Mouse (Mus musculus) limb, embryonic 10.5 days (tissue): ENCODE measurements at regions not wholly inside any gene's neighbourhood (a gene's known extent, or its start where the extent isn't known, plus 50 kb on each side); places are given as distances from the start of the nearest gene placed in this dataset.
A peak's percentile ranks its signal among the peaks of the same experiment; 100 is the strongest.

ENCODE experiments used
- DNase-seq: peaks from one replicate; pipeline ENCODE4 v3.0.0-alpha.2; 2017; ENCODE audit warnings: low spot score
- H3K27ac ChIP-seq: fragments of 300-500 bp; sonication (generic); 2 replicates; pipeline ENCODE4 v1.5.1; 2016; ENCODE audit warnings: mild to moderate bottlenecking
- H3K27me3 ChIP-seq: fragments of 300-500 bp; sonication (generic); 2 replicates; pipeline ENCODE4 v1.6.1; 2016; ENCODE audit warnings: low read depth, mild to moderate bottlenecking; ENCODE audit not compliant: poor library complexity, severe bottlenecking
- H3K36me3 ChIP-seq: fragments of 300-500 bp; sonication (generic); 2 replicates; pipeline ENCODE4 v1.6.1; 2016; ENCODE audit warnings: mild to moderate bottlenecking, moderate library complexity
- H3K4me1 ChIP-seq: fragments of 300-500 bp; sonication (generic); 2 replicates; pipeline ENCODE4 v1.6.1; 2016
- H3K4me3 ChIP-seq: fragments of 300-500 bp; sonication (generic); 2 replicates; pipeline ENCODE4 v1.5.1; 2016; ENCODE audit warnings: mild to moderate bottlenecking, moderate library complexity
- H3K9me3 ChIP-seq: fragments of 300-500 bp; sonication (generic); replicated peaks from 2 replicates; pipeline ENCODE4 v1.6.1; 2016; ENCODE audit warnings: mild to moderate bottlenecking
- WGBS: fragments of 180-500 bp; shearing (Covaris S2); methylation state at CpG from one replicate; pipeline ENCODE4 v1.1.7; 2016; 5-methylcytosine and 5-hydroxymethylcytosine counted together

DNA sequence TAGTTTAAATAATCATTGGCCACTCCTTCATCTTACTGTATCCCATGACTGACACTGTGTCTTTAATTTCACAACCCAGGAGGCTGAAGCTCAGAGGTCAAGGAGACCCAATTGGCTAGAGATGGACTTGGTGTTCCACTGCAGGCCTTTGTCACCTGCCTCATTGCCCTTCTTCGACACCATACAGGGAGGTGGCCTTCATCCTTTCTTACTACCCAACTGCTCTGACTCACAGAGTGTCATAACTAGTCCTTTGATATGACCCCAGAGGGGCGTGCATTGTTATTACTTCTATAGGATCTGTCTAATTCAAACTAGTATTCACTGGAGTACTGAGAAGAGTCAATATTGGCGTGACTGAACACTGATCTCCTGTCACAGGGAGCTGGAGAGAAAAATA is 236.2 kb upstream of the Ankrd55 start:
- no peak for DNase-seq
- Histone ChIP-seq H3K36me3 (no peaks in the 10 kb centered on the region), H3K27me3 (no peaks in the 10 kb centered on the region), H3K27ac (no peak overlapping the region), H3K4me3 (no peak overlapping the region), H3K9me3 (no peaks in the 10 kb centered on the region), H3K4me1 (no peaks in the 10 kb centered on the region)
- 93% methylated on average over 3 of the region's 3 CpGs for WGBS

- Histone ChIP-seq H3K27ac (no peak overlapping the region), H3K4me3 (no peak overlapping the region), H3K4me1 (no peaks in the 10 kb centered on the region), H3K9me3 (no peaks in the 10 kb centered on the region), H3K36me3 (no peaks in the 10 kb centered on the region), H3K27me3 (no peaks in the 10 kb centered on the region)
- no peak for DNase-seq
- 94% methylated on average over 3 of the region's 3 CpGs for WGBS
Observed at GRCm38 (mm10) chr13:112052456-112052855, 235.8 kb upstream of the Ankrd55 start.

GRCm38 (mm10) chr13:112054879-112055371 is 233.3 kb upstream of the Ankrd55 start:
- Histone ChIP-seq H3K9me3 (no peaks in the 10 kb centered on the region), H3K36me3 (no peaks in the 10 kb centered on the region), H3K27ac (no peak overlapping the region), H3K4me3 (no peak overlapping the region), H3K27me3 (no peaks in the 10 kb centered on the region), H3K4me1 (no peaks in the 10 kb centered on the region)
- WGBS = 84% methylated on average over 6 of the region's 6 CpGs
- no peak for DNase-seq

GRCm38 (mm10) chr13:112058218-112058617 is 230.0 kb upstream of the Ankrd55 start:
- Histone ChIP-seq H3K4me1 (peaks cover 1% of the 10 kb centered on the region), H3K27ac (no peak overlapping the region), H3K27me3 (no peaks in the 10 kb centered on the region), H3K36me3 (no peaks in the 10 kb centered on the region), H3K4me3 (no peak overlapping the region), H3K9me3 (no peaks in the 10 kb centered on the region)
- DNase-seq = no peak
- 87% methylated on average over 11 of the region's 11 CpGs for WGBS

DNA sequence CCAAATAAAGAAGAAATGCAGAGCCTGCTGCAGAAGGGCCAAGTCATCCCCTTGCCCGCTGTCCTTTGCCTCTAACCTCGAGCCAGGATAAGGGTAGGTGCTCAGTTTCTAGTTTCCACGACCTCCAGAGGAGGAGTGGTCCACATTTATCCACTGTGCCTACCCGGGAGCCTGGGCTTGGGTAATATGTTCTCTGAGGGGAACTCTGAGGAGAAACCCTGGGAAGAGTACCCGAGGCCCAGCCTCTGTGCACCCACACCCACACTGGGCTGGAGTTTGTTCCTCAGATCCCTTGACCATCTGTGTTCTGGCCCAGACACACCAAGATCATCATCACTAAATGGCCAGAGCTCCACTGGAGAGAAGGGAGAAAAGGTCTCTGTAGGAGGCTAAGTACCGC is 229.5 kb upstream of the Ankrd55 start:
- H3K27ac ChIP-seq = no peak overlapping the region
- H3K27me3 ChIP-seq = no peaks in the 10 kb centered on the region
- no peaks in the 10 kb centered on the region for H3K36me3 ChIP-seq
- 77% methylated on average over 6 of the region's 6 CpGs for WGBS
- peaks cover 7% of the 10 kb centered on the region for H3K4me1 ChIP-seq
- H3K9me3 ChIP-seq = no peaks in the 10 kb centered on the region
- H3K4me3 ChIP-seq = no peak overlapping the region
- no peak for DNase-seq

GRCm38 (mm10) chr13:112062024-112062423 is 226.2 kb upstream of the Ankrd55 start:
- Histone ChIP-seq H3K27ac (no peak overlapping the region), H3K36me3 (no peaks in the 10 kb centered on the region), H3K9me3 (no peaks in the 10 kb centered on the region), H3K27me3 (no peaks in the 10 kb centered on the region), H3K4me1 (peaks cover 27% of the 10 kb centered on the region), H3K4me3 (no peak overlapping the region)
- no peak for DNase-seq
- WGBS = 93% methylated on average over 8 of the region's 8 CpGs

- Histone ChIP-seq H3K36me3 (no peaks in the 10 kb centered on the region), H3K27ac (no peak overlapping the region), H3K27me3 (no peaks in the 10 kb centered on the region), H3K9me3 (no peaks in the 10 kb centered on the region), H3K4me1 (peaks cover 34% of the 10 kb centered on the region), H3K4me3 (no peak overlapping the region)
- DNase-seq = no peak
- WGBS = 59% methylated on average over 11 of the region's 11 CpGs
Observed at GRCm38 (mm10) chr13:112063409-112064111, 224.7 kb upstream of the Ankrd55 start.

GRCm38 (mm10) chr13:112064681-112065080 is 223.6 kb upstream of the Ankrd55 start:
- H3K4me3 ChIP-seq = no peak overlapping the region
- 80% methylated on average over 10 of the region's 10 CpGs for WGBS
- no peaks in the 10 kb centered on the region for H3K36me3 ChIP-seq
- no peak for DNase-seq
- peaks cover 34% of the 10 kb centered on the region for H3K4me1 ChIP-seq
- H3K27me3 ChIP-seq = no peaks in the 10 kb centered on the region
- no peak overlapping the region for H3K27ac ChIP-seq
- H3K9me3 ChIP-seq = no peaks in the 10 kb centered on the region

GRCm38 (mm10) chr13:112067066-112067847 is 221.0 kb upstream of the Ankrd55 start:
- Histone ChIP-seq H3K36me3 (no peaks in the 10 kb centered on the region), H3K27me3 (no peaks in the 10 kb centered on the region), H3K27ac (peak overlapping the region; percentile 46; the same call in 1 of the 2 replicates), H3K4me1 (peaks cover 34% of the 10 kb centered on the region), H3K4me3 (no peak overlapping the region), H3K9me3 (no peaks in the 10 kb centered on the region)
- WGBS = 85% methylated on average over 20 of the region's 20 CpGs
- no peak for DNase-seq

GRCm38 (mm10) chr13:112070757-112071156 is 217.5 kb upstream of the Ankrd55 start:
- peaks cover 15% of the 10 kb centered on the region for H3K4me1 ChIP-seq
- H3K9me3 ChIP-seq = no peaks in the 10 kb centered on the region
- no peak overlapping the region for H3K27ac ChIP-seq
- DNase-seq = no peak
- H3K36me3 ChIP-seq = no peaks in the 10 kb centered on the region
- H3K27me3 ChIP-seq = no peaks in the 10 kb centered on the region
- WGBS = 94% methylated on average over 4 of the region's 4 CpGs
- H3K4me3 ChIP-seq = no peak overlapping the region

- Histone ChIP-seq H3K4me3 (no peak overlapping the region), H3K4me1 (peaks cover 21% of the 10 kb centered on the region), H3K9me3 (no peaks in the 10 kb centered on the region), H3K36me3 (no peaks in the 10 kb centered on the region), H3K27me3 (no peaks in the 10 kb centered on the region), H3K27ac (no peak overlapping the region)
- 90% methylated on average over 10 of the region's 10 CpGs for WGBS
- no peak for DNase-seq
Observed at GRCm38 (mm10) chr13:112071209-112071955, 216.9 kb upstream of the Ankrd55 start.

- 94% methylated on average over 3 of the region's 3 CpGs for WGBS
- H3K27ac ChIP-seq = no peak overlapping the region
- H3K9me3 ChIP-seq = no peaks in the 10 kb centered on the region
Observed at GRCm38 (mm10) chr13:112071956-112072314, 216.3 kb upstream of the Ankrd55 start.

More at GRCm38 (mm10) chr13:112071956-112072314, 216.3 kb upstream of the Ankrd55 start:
- Histone ChIP-seq H3K27me3 (no peaks in the 10 kb centered on the region), H3K4me3 (no peak overlapping the region), H3K36me3 (no peaks in the 10 kb centered on the region), H3K4me1 (peaks cover 17% of the 10 kb centered on the region)
- no peak for DNase-seq
